Mouse (Mus musculus) cerebellum, adult 2 months (tissue): ENCODE measurements around the gene Ppm1h. TPM values are rescaled to one million over a fixed set of nuclear protein-coding genes. Genes with fewer than 3 reads are reported as not detected.

ENCODE experiments used
- DNase-seq, 2 experiments: peaks; one replicate each; pipeline ENCODE4 v3.0.0; 2021
- H3K27ac ChIP-seq: fragments of 200-500 bp; 2 replicates; pipeline ENCODE4 v1.5.1; 2012; ENCODE audit warnings: low read length, control low read depth, inconsistent platforms; ENCODE audit not compliant: insufficient read depth
- H3K27me3 ChIP-seq: fragments of 200-500 bp; 2 replicates; pipeline ENCODE4 v1.6.1; 2012; ENCODE audit warnings: inconsistent platforms, mild to moderate bottlenecking, low read length, moderate library complexity; ENCODE audit not compliant: control insufficient read depth, insufficient read depth
- H3K4me1 ChIP-seq: fragments of 200-500 bp; 2 replicates; pipeline ENCODE4 v1.6.1; 2011; ENCODE audit warnings: low read length; ENCODE audit not compliant: control insufficient read depth, insufficient read depth
- H3K4me3 ChIP-seq: fragments of 200-500 bp; replicated peaks from 2 replicates; pipeline ENCODE3; 2011; ENCODE audit warnings: mild to moderate bottlenecking, low read depth, low read length, control low read depth; ENCODE audit not compliant: insufficient read depth
- CTCF ChIP-seq: fragments of 200-500 bp; IDR thresholded peaks from 2 replicates; pipeline ENCODE4 v1.5.1; 2011; ENCODE audit warnings: low read depth, mild to moderate bottlenecking, control low read depth, low read length, moderate library complexity, borderline replicate concordance; ENCODE audit not compliant: insufficient read depth
- POLR2A ChIP-seq: fragments of 200-500 bp; IDR thresholded peaks from 2 replicates; pipeline ENCODE4 v1.6.1; 2011; ENCODE audit warnings: low read length, control low read depth, borderline replicate concordance; ENCODE audit not compliant: insufficient read depth
- WGBS: fragments of 180-500 bp; shearing (Covaris S2); methylation state at CpG from one replicate; pipeline ENCODE4 v1.1.7; 2018; 5-methylcytosine and 5-hydroxymethylcytosine counted together
- polyA plus RNA-seq: library from polyadenylated mRNA; depleted of rRNA; stranded (reverse); fragments of >200 nt; gene quantifications from 2 replicates; pipeline ENCODE4 v1.2.3, GENCODE M21; 2012

Ppm1h gene
- polyA plus RNA-seq, 1 experiment: 30.4 TPM

GRCm38 (mm10) chr10:122830638-122831037 lies 152.1 kb downstream of the Ppm1h start:
- Histone ChIP-seq H3K27ac (no peak overlapping the region), H3K27me3 (no peaks in the 10 kb centered on the region), H3K4me1 (peaks cover 22% of the 10 kb centered on the region; the same call in 1 of the 2 replicates), H3K4me3 (no peak overlapping the region)
- DNase-seq: no peak
- TF ChIP-seq POLR2A (no peak), CTCF (no peak)
- WGBS: 94% methylated on average over 10 of the region's 10 CpGs

GRCm38 (mm10) chr10:122842014-122842413 lies 163.5 kb downstream of the Ppm1h start:
- no peak for TF ChIP-seq POLR2A
- TF ChIP-seq CTCF: no peak
- 7% methylated on average over 8 of the region's 8 CpGs for WGBS
- H3K27ac ChIP-seq: peak overlapping the region; percentile 33; the same call in 1 of the 2 replicates
- H3K4me1 ChIP-seq: peaks cover 28% of the 10 kb centered on the region
- DNase-seq: peak; percentile 94 to 96
- no peak overlapping the region for H3K4me3 ChIP-seq
- H3K27me3 ChIP-seq: no peaks in the 10 kb centered on the region

- Histone ChIP-seq H3K27me3 (no peaks in the 10 kb centered on the region), H3K4me3 (no peak overlapping the region), H3K4me1 (peaks cover 34% of the 10 kb centered on the region), H3K27ac (peak overlapping the region; percentile 55; the same call in 1 of the 2 replicates)
- 36% methylated on average over 8 of the region's 8 CpGs for WGBS
- DNase-seq: peak in 1 of 2 experiments; percentile 39
- TF ChIP-seq POLR2A (no peak), CTCF (no peak)
These were observed 164.4 kb downstream of the Ppm1h start for GRCm38 (mm10) chr10:122842961-122843360.

- no peaks in the 10 kb centered on the region for H3K27me3 ChIP-seq
- TF ChIP-seq POLR2A: no peak
- no peak for TF ChIP-seq CTCF
- peak; percentile 76 to 88 for DNase-seq
- H3K4me3 ChIP-seq: no peak overlapping the region
- WGBS: 7% methylated on average over 7 of the region's 7 CpGs
- peaks cover 44% of the 10 kb centered on the region for H3K4me1 ChIP-seq
- H3K27ac ChIP-seq: peak overlapping the region; percentile 97
These were observed 166.9 kb downstream of the Ppm1h start for GRCm38 (mm10) chr10:122845471-122845870.

- peak overlapping the region; percentile 97; the same call in 1 of the 2 replicates for H3K27ac ChIP-seq
- TF ChIP-seq POLR2A (no peak), CTCF (no peak)
- no peaks in the 10 kb centered on the region for H3K27me3 ChIP-seq
- H3K4me3 ChIP-seq: no peak overlapping the region
- 94% methylated on average over 1 of the region's 1 CpGs for WGBS
- DNase-seq: no peak
- peaks cover 39% of the 10 kb centered on the region for H3K4me1 ChIP-seq
These were observed 167.9 kb downstream of the Ppm1h start for GRCm38 (mm10) chr10:122846476-122846875.

GRCm38 (mm10) chr10:122848020-122848457 lies 169.5 kb downstream of the Ppm1h start:
- Histone ChIP-seq H3K27ac (no peak overlapping the region), H3K4me3 (no peak overlapping the region), H3K4me1 (peaks cover 32% of the 10 kb centered on the region), H3K27me3 (no peaks in the 10 kb centered on the region)
- DNase-seq: no peak
- no peak for TF ChIP-seq CTCF
- no peak for TF ChIP-seq POLR2A
- WGBS: 85% methylated on average over 2 of the region's 2 CpGs

GRCm38 (mm10) chr10:122851267-122852160 lies 173.0 kb downstream of the Ppm1h start:
- TF ChIP-seq POLR2A: no peak
- no peak for TF ChIP-seq CTCF
- H3K27ac ChIP-seq: no peak overlapping the region
- WGBS: 89% methylated on average over 16 of the region's 16 CpGs
- no peaks in the 10 kb centered on the region for H3K27me3 ChIP-seq
- no peak for DNase-seq
- H3K4me1 ChIP-seq: peaks cover 18% of the 10 kb centered on the region
- no peak overlapping the region for H3K4me3 ChIP-seq

- H3K27me3 ChIP-seq: no peaks in the 10 kb centered on the region
- no peak overlapping the region for H3K27ac ChIP-seq
- peaks cover 2% of the 10 kb centered on the region for H3K4me1 ChIP-seq
- H3K4me3 ChIP-seq: no peak overlapping the region
- TF ChIP-seq POLR2A: no peak
- TF ChIP-seq CTCF: no peak
- no peak for DNase-seq
- 86% methylated on average over 6 of the region's 6 CpGs for WGBS
These were observed 176.0 kb downstream of the Ppm1h start for GRCm38 (mm10) chr10:122854571-122854970.
